21 mouse cellular contexts compared by ENCODE assay signal in the genomic region with DNA sequence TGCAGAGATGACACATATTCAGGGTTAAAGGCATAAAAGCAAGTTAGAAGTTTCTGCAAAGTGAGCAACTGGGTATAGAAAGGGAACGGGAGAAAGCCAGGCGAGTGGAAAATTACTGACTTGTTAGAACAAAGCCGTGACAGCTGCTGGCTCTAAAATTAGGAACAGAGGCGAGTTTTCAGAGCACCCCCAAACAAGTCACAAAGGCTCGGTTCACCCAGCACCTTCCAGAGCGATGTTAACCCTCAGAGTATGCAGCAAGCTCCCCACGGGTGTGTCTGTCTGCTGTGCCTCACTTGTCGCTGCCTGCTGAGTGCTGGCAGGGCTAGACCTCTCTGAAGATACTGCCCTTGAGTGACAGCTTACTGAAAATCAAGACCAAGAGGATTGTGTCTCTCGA. TPM values are rescaled to one million over a fixed set of nuclear protein-coding genes. Genes with fewer than 3 reads are reported as not detected.
DNase-seq lines count a peak whose midpoint lies in the region; ATAC-seq and TF ChIP-seq lines count a peak whose summit lies in the region.
"Had no signal": no experiment of that assay in that cellular context is flagged by ENCODE, and none has a peak within 500 bp of the region (broad histone marks: within the 10 kb centered on the region; RNA-seq: fewer than 3 reads in every experiment).

No protein-coding gene starts in this region.

- no peak for ATAC-seq in heart, embryonic 12.5 days (ENCODE audit: insufficient number of reproducible peaks, low FRiP score)
- ATAC-seq in limb, embryonic 14.5 days (ENCODE audit: low FRiP score, low read depth): peak; percentile 64; the same call in 1 of the 2 replicates
- ATAC-seq: forebrain, embryonic 14.5 days had no signal

- intact Hi-C loops in left cerebral cortex, postnatal 10 days (cut with DNase I): loop anchor here (10.0 kb wide), 1 partner anchor 228 kb away; no protein-coding TSS in a partner anchor
- intact Hi-C loops in gastrocnemius, postnatal 14 days (cut with DNase I; ENCODE audit: low total_unique reads): no loop called here

- H3K4me2 ChIP-seq in heart, embryonic 12.5 days: peak overlapping the region; percentile 36
- no peak overlapping the region for H3K4me2 ChIP-seq in limb, embryonic 14.5 days (replicated peaks; ENCODE audit: low read depth, low read length, severe bottlenecking)
- H3K4me2 ChIP-seq: embryonic facial prominence, embryonic 15.5 days; hindbrain, embryonic 15.5 days; limb, embryonic 15.5 days had no signal

- no peak for TF ChIP-seq CTCF in kidney, adult 2 months (conservative IDR thresholded peaks at IDR 0.05; ENCODE audit: insufficient read depth, insufficient read length, low read depth, low read length)

- WGBS in heart, embryonic 12.5 days: 29% methylated on average over 9 of the region's 9 CpGs
- WGBS in limb, embryonic 14.5 days: 46% methylated on average over 9 of the region's 9 CpGs
- WGBS in kidney, adult 2 months: 62% methylated on average over 9 of the region's 9 CpGs

- H3K36me3 ChIP-seq in heart, embryonic 12.5 days: no peaks in the 10 kb centered on the region
- H3K36me3 ChIP-seq in limb, embryonic 14.5 days (ENCODE audit: control insufficient read depth, insufficient read depth, low read length): no peaks in the 10 kb centered on the region
- H3K36me3 ChIP-seq in kidney, adult 2 months (ENCODE audit: control insufficient read depth, insufficient read depth, low read length): no peaks in the 10 kb centered on the region
- H3K36me3 ChIP-seq: embryonic facial prominence, embryonic 15.5 days; hindbrain, embryonic 15.5 days; limb, embryonic 15.5 days had no signal

- H3K4me3 ChIP-seq in heart, embryonic 12.5 days: no peak overlapping the region
- no peak overlapping the region for H3K4me3 ChIP-seq in limb, embryonic 14.5 days (replicated peaks; ENCODE audit: low read length)
- H3K4me3 ChIP-seq in kidney, adult 2 months (ENCODE audit: insufficient read depth, low read depth, low read length): no peak overlapping the region
- H3K4me3 ChIP-seq: embryonic facial prominence, embryonic 15.5 days; hindbrain, embryonic 15.5 days; limb, embryonic 15.5 days had no signal

- peak overlapping the region; percentile 31; the same call in 1 of the 2 replicates for H3K9ac ChIP-seq in heart, embryonic 12.5 days
- no peak overlapping the region for H3K9ac ChIP-seq in limb, embryonic 14.5 days (ENCODE audit: low read depth, low read length, severe bottlenecking)
- H3K9ac ChIP-seq: embryonic facial prominence, embryonic 15.5 days; hindbrain, embryonic 15.5 days; limb, embryonic 15.5 days had no signal

- no peak for DNase-seq in heart, postnatal 4 days
- peak; percentile 31 to 61 for DNase-seq in left cerebral cortex, adult 18-20 months (ENCODE audit: low spot score in 2 of 2)
- DNase-seq in left cerebral cortex, postnatal 10 days (ENCODE audit: extremely low spot score in 1 of 2, low spot score in 2 of 2): no peak
- peak; percentile 65 to 66 for DNase-seq in frontal cortex, postnatal 36 days (ENCODE audit: low spot score in 2 of 2)
- peak; percentile 20 for DNase-seq in limb, embryonic 14.5 days (ENCODE audit: low spot score)
- DNase-seq in kidney, adult 2 months: no peak
- DNase-seq in gastrocnemius, postnatal 14 days: no peak
- DNase-seq: adrenal gland, adult 8-10 months; cerebellum, postnatal 25 days; kidney, adult 11 months; kidney, postnatal 25 days; lung, adult 2 months; spleen, adult 18-20 months had no signal

- H3K4me1 ChIP-seq in heart, embryonic 12.5 days (replicated peaks): peaks cover 4% of the 10 kb centered on the region
- no peaks in the 10 kb centered on the region for H3K4me1 ChIP-seq in limb, embryonic 14.5 days (ENCODE audit: control insufficient read depth, insufficient read depth, low read length)
- H3K4me1 ChIP-seq in kidney, adult 2 months (ENCODE audit: control insufficient read depth, insufficient read depth, low read length): no peaks in the 10 kb centered on the region
- H3K4me1 ChIP-seq: hindbrain, embryonic 15.5 days had no signal

- TF ChIP-seq POLR2A in limb, embryonic 14.5 days (IDR thresholded peaks at IDR 0.05; ENCODE audit: borderline replicate concordance, extremely low read depth, insufficient read depth, insufficient read length): no peak
- no peak for TF ChIP-seq POLR2A in kidney, adult 2 months (IDR thresholded peaks at IDR 0.05; ENCODE audit: low read depth, low read length)

- H3K27ac ChIP-seq in heart, embryonic 12.5 days (ENCODE audit: poor library complexity, severe bottlenecking): peak overlapping the region; percentile 61
- no peak overlapping the region for H3K27ac ChIP-seq in limb, embryonic 14.5 days (replicated peaks; ENCODE audit: low read depth, low read length)
- no peak overlapping the region for H3K27ac ChIP-seq in kidney, adult 2 months (ENCODE audit: insufficient read depth, low read depth, low read length)
- H3K27ac ChIP-seq: embryonic facial prominence, embryonic 15.5 days; hindbrain, embryonic 15.5 days; limb, embryonic 15.5 days; macrophage had no signal

- peaks cover 3% of the 10 kb centered on the region; the same call in 1 of the 2 replicates for H3K27me3 ChIP-seq in heart, embryonic 12.5 days (replicated peaks)
- 0 out of 2 replicates have a peak, but pooled peaks cover under 1% of the 10 kb centered on the region for H3K27me3 ChIP-seq in limb, embryonic 14.5 days (ENCODE audit: control insufficient read depth, insufficient read depth, low read length)
- H3K27me3 ChIP-seq in kidney, adult 2 months (replicated peaks; ENCODE audit: control insufficient read depth, insufficient read depth, low read length): no peaks in the 10 kb centered on the region
- H3K27me3 ChIP-seq: embryonic facial prominence, embryonic 15.5 days; hindbrain, embryonic 15.5 days had no signal

- no peaks in the 10 kb centered on the region for H3K9me3 ChIP-seq in heart, embryonic 12.5 days (replicated peaks)
- no peaks in the 10 kb centered on the region for H3K9me3 ChIP-seq in limb, embryonic 14.5 days (ENCODE audit: control insufficient read depth, low read length)
- H3K9me3 ChIP-seq: embryonic facial prominence, embryonic 15.5 days; hindbrain, embryonic 15.5 days; limb, embryonic 15.5 days had no signal

RNA-seq across cellular contexts. Expression of a gene that starts 26.0 kb away (rescaled TPM):
- polyA plus RNA-seq in heart, embryonic 12.5 days (2016; fragmentation: Nextera tagmentation; extraction: Ambion mirVana): 18.2 and 19.0 TPM in 2 replicates
- 1 to 10 TPM; 4.4 to 6.0 TPM for total RNA-seq in heart, postnatal 4 days (2021)
- 1 to 10 TPM; 2.0 to 2.8 TPM for total RNA-seq in left cerebral cortex, adult 18-20 months (2021)
- 1 to 10 TPM; 1.3 TPM for total RNA-seq in left cerebral cortex, postnatal 10 days (2021)
- polyA plus RNA-seq in limb, embryonic 14.5 days (2012; rRNA removed): 8.9 and 11.1 TPM in 2 replicates
- 19.1 and 21.7 TPM in 2 replicates for polyA plus RNA-seq in limb, embryonic 14.5 days (2014; fragmentation: Nextera tagmentation; extraction: Ambion mirVana)
- 0.81 and 1.1 TPM in 2 replicates for polyA plus RNA-seq in kidney, adult 2 months (2012; rRNA removed)
- under 1 TPM; 0.69 to 0.98 TPM for total RNA-seq in gastrocnemius, postnatal 14 days (2021)

RNA-seq across cellular contexts. Expression of a gene that starts 31.1 kb away (rescaled TPM):
- polyA plus RNA-seq in heart, embryonic 12.5 days (2016; fragmentation: Nextera tagmentation; extraction: Ambion mirVana): not detected in 2 replicates
- not detected for total RNA-seq in heart, postnatal 4 days (2021)
- not detected for total RNA-seq in left cerebral cortex, adult 18-20 months (2021)
- total RNA-seq in left cerebral cortex, postnatal 10 days (2021): not detected
- not detected in 2 replicates for polyA plus RNA-seq in limb, embryonic 14.5 days (2012; rRNA removed)
- not detected in 2 replicates for polyA plus RNA-seq in limb, embryonic 14.5 days (2014; fragmentation: Nextera tagmentation; extraction: Ambion mirVana)
- polyA plus RNA-seq in kidney, adult 2 months (2012; rRNA removed): 0.08 TPM in 1 of 2 replicates, not detected in the other
- total RNA-seq in gastrocnemius, postnatal 14 days (2021): not detected
- total RNA-seq: adrenal gland, adult 8-10 months had no signal
- polyA plus RNA-seq: embryonic facial prominence, embryonic 15.5 days; forebrain, embryonic 14.5 days; hindbrain, embryonic 15.5 days; limb, embryonic 15.5 days; lung, adult 2 months; macrophage; midbrain, embryonic 14.5 days; stomach, embryonic 16.5 days had no signal

Comparison
In these comparisons a context has a peak if more than half of its experiments do, and no peak if none do; other contexts are left out.
1. DNase-seq: peak in left cerebral cortex, adult 18-20 months (2 of 2), frontal cortex, postnatal 36 days (2 of 2) and limb, embryonic 14.5 days (single experiment); none in heart, postnatal 4 days (single experiment), left cerebral cortex, postnatal 10 days (0 of 2), kidney, adult 2 months (single experiment) and gastrocnemius, postnatal 14 days (single experiment).